Mouse (Mus musculus): ENCODE results near the gene Btbd7.

Btbd7 gene

GRCm38 (mm10) chr12:102878031-102878823 lies at the start of gene Btbd7:
Btbd7 (minus strand) TSS chr12:102878471.
- DNase-seq (ENCODE audit: low read depth, low spot score): peak; percentile 95

GRCm38 (mm10) chr12:102916073-102916472 lies 37.8 kb upstream of the Btbd7 start:
- DNase-seq (ENCODE audit: low read depth, low spot score): no peak

GRCm38 (mm10) chr12:102908191-102908590 lies 29.9 kb upstream of the Btbd7 start:
- no peak for DNase-seq (ENCODE audit: low read depth, low spot score)

- peak; percentile 59 for DNase-seq (ENCODE audit: low read depth, low spot score)
These were observed 20.8 kb upstream of the Btbd7 start, which contains the start of gene Cox8c for GRCm38 (mm10) chr12:102899091-102899490. Cox8c (plus strand) TSS chr12:102899316.

GRCm38 (mm10) chr12:102888568-102888967 lies 10.3 kb upstream of the Btbd7 start:
- peak; percentile 40 for DNase-seq (ENCODE audit: low read depth, low spot score)

GRCm38 (mm10) chr12:102887366-102887765 lies 9.1 kb upstream of the Btbd7 start:
- no peak for DNase-seq (ENCODE audit: low read depth, low spot score)

- no peak for DNase-seq (ENCODE audit: low read depth, low spot score)
These were observed 7.5 kb upstream of the Btbd7 start for GRCm38 (mm10) chr12:102885735-102886134.

GRCm38 (mm10) chr12:102878901-102879300 lies 630 bp upstream of the Btbd7 start:
- peak; percentile 6 for DNase-seq (ENCODE audit: low read depth, low spot score)

GRCm38 (mm10) chr12:102877301-102878030 lies 805 bp downstream of the Btbd7 start:
- peak; percentile 77 for DNase-seq (ENCODE audit: low read depth, low spot score)

GRCm38 (mm10) chr12:102870527-102870926 lies 7.7 kb downstream of the Btbd7 start:
- DNase-seq (ENCODE audit: low read depth, low spot score): no peak

- DNase-seq (ENCODE audit: low read depth, low spot score): no peak
These were observed 8.5 kb downstream of the Btbd7 start for GRCm38 (mm10) chr12:102869802-102870201.

- no peak for DNase-seq (ENCODE audit: low read depth, low spot score)
These were observed 17.5 kb downstream of the Btbd7 start for GRCm38 (mm10) chr12:102860806-102861205.

GRCm38 (mm10) chr12:102838271-102838670 lies 40.0 kb downstream of the Btbd7 start:
- no peak for DNase-seq (ENCODE audit: low read depth, low spot score)

GRCm38 (mm10) chr12:102832746-102833300 lies 45.4 kb downstream of the Btbd7 start:
- DNase-seq (ENCODE audit: low read depth, low spot score): no peak

- no peak for DNase-seq (ENCODE audit: low read depth, low spot score)
These were observed 46.4 kb downstream of the Btbd7 start for GRCm38 (mm10) chr12:102831888-102832287.

GRCm38 (mm10) chr12:102827119-102827518 lies 51.2 kb downstream of the Btbd7 start:
- no peak for DNase-seq (ENCODE audit: low read depth, low spot score)

GRCm38 (mm10) chr12:102826399-102826798 lies 51.9 kb downstream of the Btbd7 start:
- no peak for DNase-seq (ENCODE audit: low read depth, low spot score)

GRCm38 (mm10) chr12:102814858-102815257 lies 63.4 kb downstream of the Btbd7 start:
- DNase-seq (ENCODE audit: low read depth, low spot score): no peak

GRCm38 (mm10) chr12:102799528-102799927 lies 78.7 kb downstream of the Btbd7 start:
- no peak for DNase-seq (ENCODE audit: low read depth, low spot score)

GRCm38 (mm10) chr12:102787927-102788326 lies 90.3 kb downstream of the Btbd7 start:
- no peak for DNase-seq (ENCODE audit: low read depth, low spot score)

- DNase-seq (ENCODE audit: low read depth, low spot score): no peak
These were observed 92.7 kb downstream of the Btbd7 start for GRCm38 (mm10) chr12:102785593-102785985.

GRCm38 (mm10) chr12:102784899-102785592 lies 93.2 kb downstream of the Btbd7 start:
- no peak for DNase-seq (ENCODE audit: low read depth, low spot score)
